Mouse (Mus musculus) kidney, adult 2 months (tissue): ENCODE results near the gene Ehhadh. TPM values are rescaled to one million over a fixed set of nuclear protein-coding genes. Genes with fewer than 3 reads are reported as not detected.
"Not testable (repeated sequence)": the region's sequence is repeated elsewhere in the genome, so short reads cannot be mapped to it uniquely, and the experiment has no call there.

Experiments used
- DNase-seq: peaks from one replicate; pipeline ENCODE4 v3.0.0; 2021
- H3K27ac ChIP-seq: fragments of 200-500 bp; 2 replicates; pipeline ENCODE4 v1.5.1; 2012; ENCODE audit warnings: low read depth, low read length, control low read depth, inconsistent platforms; ENCODE audit not compliant: insufficient read depth
- H3K27me3 ChIP-seq: fragments of 200-500 bp; replicated peaks from 2 replicates; pipeline ENCODE4 v1.6.1; 2012; ENCODE audit warnings: mild to moderate bottlenecking, moderate library complexity, low read length, inconsistent platforms; ENCODE audit not compliant: control insufficient read depth, insufficient read depth
- H3K36me3 ChIP-seq: fragments of 200-500 bp; 2 replicates; pipeline ENCODE4 v1.6.1; 2012; ENCODE audit warnings: mild to moderate bottlenecking, moderate library complexity, low read length, inconsistent platforms; ENCODE audit not compliant: control insufficient read depth, insufficient read depth
- H3K4me1 ChIP-seq: fragments of 200-500 bp; 2 replicates; pipeline ENCODE4 v1.6.1; 2011; ENCODE audit warnings: low read length; ENCODE audit not compliant: control insufficient read depth, insufficient read depth
- H3K4me3 ChIP-seq: fragments of 200-500 bp; 2 replicates; pipeline ENCODE4 v1.5.1; 2011; ENCODE audit warnings: mild to moderate bottlenecking, low read depth, low read length, control low read depth; ENCODE audit not compliant: insufficient read depth
- CTCF ChIP-seq: fragments of 200-500 bp; conservative IDR thresholded peaks from 2 replicates; pipeline ENCODE4 v1.5.1; 2011; ENCODE audit warnings: low read depth, mild to moderate bottlenecking, control low read depth, low read length, moderate library complexity, mixed read lengths; ENCODE audit not compliant: insufficient read depth, insufficient read length
- POLR2A ChIP-seq: fragments of 200-500 bp; IDR thresholded peaks from one replicate; pipeline ENCODE4 v1.6.1; 2011; ENCODE audit warnings: low read depth, low read length, control low read depth
- WGBS: fragments of 180-500 bp; shearing (Covaris S2); methylation state at CpG from one replicate; pipeline ENCODE4 v1.1.7; 2018; 5-methylcytosine and 5-hydroxymethylcytosine counted together
- polyA plus RNA-seq: library from polyadenylated mRNA; depleted of rRNA; stranded (reverse); fragments of >200 nt; gene quantifications from 2 replicates; pipeline ENCODE4 v1.2.3, GENCODE M21; 2012

Ehhadh gene
- polyA plus RNA-seq, 1 experiment, result 224 TPM

DNA sequence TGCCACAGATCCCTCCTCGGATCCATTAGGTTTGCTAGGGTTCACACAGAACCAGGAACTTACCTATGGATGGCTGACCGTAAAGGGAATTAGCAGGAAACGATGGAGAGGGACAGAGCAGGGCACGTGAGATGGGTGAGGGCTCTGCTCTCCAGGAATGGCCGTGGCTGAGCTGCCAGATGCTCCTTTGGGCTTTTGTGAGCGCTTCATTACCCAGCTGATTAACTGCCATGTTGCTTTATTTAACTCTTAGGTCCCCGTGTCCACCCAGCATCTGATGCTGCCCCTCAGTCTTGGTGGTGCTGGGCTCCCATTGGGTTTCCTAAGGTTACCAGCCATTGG, 28.0 kb upstream of the Ehhadh start:
- no peak for DNase-seq
- 22% methylated on average over 7 of the region's 7 CpGs for WGBS
- Histone ChIP-seq H3K27me3 (no peaks in the 10 kb centered on the region), H3K36me3 (no peaks in the 10 kb centered on the region), H3K4me1 (peaks cover 8% of the 10 kb centered on the region), H3K27ac (no peak overlapping the region), H3K4me3 (no peak overlapping the region)
- TF ChIP-seq CTCF, result no peak
- no peak for TF ChIP-seq POLR2A

- Histone ChIP-seq H3K36me3 (no peaks in the 10 kb centered on the region), H3K4me3 (no peak overlapping the region), H3K4me1 (peaks cover 8% of the 10 kb centered on the region), H3K27ac (no peak overlapping the region), H3K27me3 (no peaks in the 10 kb centered on the region)
- TF ChIP-seq POLR2A, result no peak
- peak; percentile 28; the same call in 1 of the 2 replicates for TF ChIP-seq CTCF
- 21% methylated on average over 11 of the region's 11 CpGs for WGBS
- DNase-seq, result peak; percentile 82
Measured at GRCm38 (mm10) chr16:21814861-21815668, 27.5 kb upstream of the Ehhadh start.

GRCm38 (mm10) chr16:21813164-21813834, 25.7 kb upstream of the Ehhadh start:
- 53% methylated on average over 6 of the region's 6 CpGs for WGBS
- no peak for TF ChIP-seq CTCF
- no peak for TF ChIP-seq POLR2A

DNA sequence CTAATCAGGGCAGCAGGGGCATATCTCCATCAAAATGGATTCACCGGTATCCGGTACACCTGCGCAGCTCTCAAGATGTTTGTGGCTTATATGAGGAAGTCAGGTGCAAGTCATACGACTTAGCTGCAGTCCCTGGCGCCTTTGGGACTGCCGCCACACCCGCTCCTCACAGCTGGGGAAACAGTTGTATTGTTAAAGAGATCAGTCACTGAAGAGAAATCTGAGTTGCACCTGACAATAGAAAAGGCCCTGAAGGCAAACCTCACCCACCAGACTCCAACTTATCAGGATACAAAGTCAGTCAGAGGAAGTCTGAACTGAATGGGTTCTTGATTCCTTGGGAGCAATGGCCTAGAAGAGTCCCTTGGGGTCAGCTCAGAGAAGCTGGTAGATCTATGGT, 20.2 kb upstream of the Ehhadh start:
- H3K4me1 ChIP-seq, H3K4me3 ChIP-seq, H3K27me3 ChIP-seq, H3K36me3 ChIP-seq, H3K27ac ChIP-seq, DNase-seq: not testable (repeated sequence)
- 93% methylated on average over 7 of the region's 7 CpGs for WGBS

More at GRCm38 (mm10) chr16:21813164-21813834, 25.7 kb upstream of the Ehhadh start:
- H3K4me3 ChIP-seq, result no peak overlapping the region
- H3K4me1 ChIP-seq, result peaks cover 6% of the 10 kb centered on the region
- no peaks in the 10 kb centered on the region; the same call in 1 of the 2 replicates for H3K36me3 ChIP-seq
- no peak overlapping the region for H3K27ac ChIP-seq
- DNase-seq, result no peak
- H3K27me3 ChIP-seq, result no peaks in the 10 kb centered on the region

GRCm38 (mm10) chr16:21806892-21807291, 19.3 kb upstream of the Ehhadh start:
- no peak overlapping the region for H3K27ac ChIP-seq
- no peak for DNase-seq
- no peaks in the 10 kb centered on the region; the same call in 1 of the 2 replicates for H3K36me3 ChIP-seq
- no peaks in the 10 kb centered on the region for H3K27me3 ChIP-seq
- H3K4me3 ChIP-seq, result no peak overlapping the region
- TF ChIP-seq CTCF (no peak), POLR2A (no peak)
- no peaks in the 10 kb centered on the region; the same call in 1 of the 2 replicates for H3K4me1 ChIP-seq
- WGBS, result 61% methylated on average over 1 of the region's 1 CpGs

- Histone ChIP-seq H3K27me3 (no peaks in the 10 kb centered on the region), H3K36me3 (no peaks in the 10 kb centered on the region; the same call in 1 of the 2 replicates), H3K27ac (no peak overlapping the region), H3K4me3 (no peak overlapping the region), H3K4me1 (no peaks in the 10 kb centered on the region; the same call in 1 of the 2 replicates)
- 92% methylated on average over 1 of the region's 1 CpGs for WGBS
- no peak for DNase-seq
- TF ChIP-seq POLR2A, result no peak
Measured at GRCm38 (mm10) chr16:21804258-21804657, 16.7 kb upstream of the Ehhadh start.

DNA sequence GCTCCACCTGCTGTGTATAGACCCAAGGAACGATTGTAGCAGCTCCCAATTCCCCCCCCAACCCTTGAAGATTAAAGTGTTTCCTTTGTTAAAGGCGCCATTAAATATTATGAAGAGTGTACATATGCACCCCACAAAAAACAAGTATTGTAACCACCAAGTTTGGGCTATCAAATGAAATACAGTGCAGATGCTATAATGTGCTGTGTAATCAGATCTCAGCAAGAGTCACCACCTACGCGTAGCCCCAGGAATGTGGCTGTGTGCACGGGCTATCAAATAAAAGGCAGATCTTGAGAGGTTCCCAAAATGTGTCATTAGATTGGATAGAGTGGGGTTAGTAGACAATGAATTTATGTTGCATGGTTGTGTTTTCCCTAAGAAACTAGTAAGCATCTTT, 7.5 kb upstream of the Ehhadh start:
- H3K4me1 ChIP-seq, result peaks cover 6% of the 10 kb centered on the region; the same call in 1 of the 2 replicates
- no peak overlapping the region for H3K27ac ChIP-seq
- H3K4me3 ChIP-seq, result no peak overlapping the region
- H3K36me3 ChIP-seq, result no peaks in the 10 kb centered on the region; the same call in 1 of the 2 replicates
- WGBS, result 25% methylated on average over 5 of the region's 5 CpGs
- no peak for DNase-seq
- TF ChIP-seq POLR2A (no peak), CTCF (no peak)
- H3K27me3 ChIP-seq, result no peaks in the 10 kb centered on the region
